Mouse (Mus musculus) gastrocnemius, adult 8-10 months (tissue): Measurements from ENCODE around the gene Parp3. TPM values are rescaled to one million over a fixed set of nuclear protein-coding genes. Genes with fewer than 3 reads are reported as not detected.
A peak's percentile ranks its signal among the peaks of the same experiment; 100 is the strongest.
"Not testable (repeated sequence)": the region's sequence is repeated elsewhere in the genome, so short reads cannot be mapped to it uniquely, and the experiment has no call there.

Experiments
- DNase-seq, 2 experiments: peaks; one replicate each; pipeline ENCODE4 v3.0.0; 2022; ENCODE audit warnings: low spot score in 2 of 2
- total RNA-seq, 4 experiments: library from RNA; stranded (reverse); gene quantifications; 2 replicates each; pipeline ENCODE4 v1.2.4; 2022

Parp3 gene
- 10 to 100 TPM; 61.1 to 71.7 (median 70.1) TPM for total RNA-seq

DNA sequence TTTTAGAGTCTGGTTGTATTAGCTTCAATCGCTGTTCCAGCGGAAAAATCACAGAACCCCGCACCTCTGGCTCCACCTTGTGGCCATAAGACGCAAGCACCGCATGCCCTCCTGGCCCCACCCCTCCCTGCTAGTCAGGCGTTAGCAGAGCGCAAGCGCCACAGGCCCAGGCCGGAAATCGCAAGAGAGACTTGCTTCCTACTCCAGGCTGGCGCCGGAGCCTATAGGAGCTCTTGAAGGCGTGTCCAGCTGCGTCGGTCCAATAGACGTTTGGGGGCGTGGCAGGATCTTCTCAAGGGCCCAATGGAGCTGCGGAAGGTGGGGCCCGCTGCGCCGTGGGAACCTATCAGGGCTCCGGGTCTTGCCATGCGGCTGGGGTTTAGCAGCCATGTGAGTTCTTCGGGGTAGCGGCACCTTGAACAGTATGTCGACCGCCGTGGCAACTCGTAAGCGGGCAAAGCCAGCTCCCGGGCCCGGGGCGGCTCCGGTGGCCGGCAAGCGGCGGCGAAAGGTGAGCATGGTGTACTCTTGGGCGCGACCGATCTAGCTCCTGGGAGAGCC lies at the start of gene Parp3:
Parp3 (minus strand) TSS at position 26 of the 561 bp plus-strand sequence.
- peak; percentile 99 to 100 for DNase-seq

- DNase-seq: no peak
Observed at GRCm38 (mm10) chr9:106519909-106520308, 43.2 kb upstream of the Parp3 start.

DNA sequence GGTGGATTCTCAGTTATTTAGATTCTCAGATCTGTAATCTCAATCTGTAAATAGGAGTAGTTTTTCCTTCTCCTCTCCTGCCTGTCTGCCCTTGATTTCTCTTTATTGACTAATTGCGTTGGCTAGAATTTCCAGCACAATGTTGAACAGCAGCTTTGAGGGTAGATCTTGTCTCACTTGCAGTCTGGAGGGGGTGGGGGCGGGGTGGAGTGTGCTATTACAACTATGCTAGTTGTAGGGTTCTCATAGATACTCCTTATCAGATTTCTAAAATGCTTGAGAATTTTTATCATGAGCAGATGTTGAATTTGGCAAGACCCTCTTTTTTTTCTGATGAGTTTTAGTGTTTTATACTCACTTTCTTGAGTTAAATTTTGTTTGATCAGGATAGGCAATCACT lies 42.7 kb upstream of the Parp3 start:
- no peak for DNase-seq

- DNase-seq: no peak
Observed at GRCm38 (mm10) chr9:106514273-106514672, 37.5 kb upstream of the Parp3 start, which contains the start of gene Iqcf5. Gene Iqcf5 (plus strand): TSS chr9:106514573.

GRCm38 (mm10) chr9:106513566-106513965 lies 36.8 kb upstream of the Parp3 start:
- no peak for DNase-seq

DNA sequence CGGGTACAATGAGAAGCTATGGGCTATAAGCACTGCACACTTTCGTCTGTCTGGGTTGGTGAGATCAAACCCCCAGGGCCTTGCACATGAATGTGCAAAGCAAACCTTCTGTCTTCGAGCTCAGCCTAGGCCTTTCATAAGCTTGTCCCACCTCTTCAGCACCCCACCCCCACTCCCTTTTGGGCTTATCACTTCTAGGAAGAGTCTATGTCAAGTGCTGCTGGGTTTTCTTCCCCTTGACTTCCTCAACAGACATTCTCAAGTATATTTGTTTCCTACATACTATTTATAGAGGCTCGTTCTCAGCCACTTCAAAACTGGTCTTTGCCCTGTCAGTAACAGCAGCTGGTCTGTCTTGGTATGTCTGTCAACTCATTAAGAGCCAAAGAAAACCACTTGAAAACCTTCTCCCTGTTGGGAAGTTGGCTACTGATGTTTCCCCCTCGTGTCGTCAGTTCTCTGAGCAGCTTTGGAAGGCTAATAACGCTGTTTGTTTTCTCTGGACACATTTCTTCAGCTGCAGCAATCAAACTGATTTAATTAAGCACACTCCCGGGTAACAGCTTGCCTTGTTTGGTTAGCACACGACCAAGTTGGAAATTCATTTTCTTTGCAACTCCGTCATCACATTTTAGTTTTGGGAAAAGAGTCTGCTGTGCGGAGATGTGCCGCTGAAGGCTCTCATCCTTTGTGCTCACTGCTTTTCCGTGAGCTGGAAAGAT lies 36.1 kb upstream of the Parp3 start:
- no peak for DNase-seq

DNA sequence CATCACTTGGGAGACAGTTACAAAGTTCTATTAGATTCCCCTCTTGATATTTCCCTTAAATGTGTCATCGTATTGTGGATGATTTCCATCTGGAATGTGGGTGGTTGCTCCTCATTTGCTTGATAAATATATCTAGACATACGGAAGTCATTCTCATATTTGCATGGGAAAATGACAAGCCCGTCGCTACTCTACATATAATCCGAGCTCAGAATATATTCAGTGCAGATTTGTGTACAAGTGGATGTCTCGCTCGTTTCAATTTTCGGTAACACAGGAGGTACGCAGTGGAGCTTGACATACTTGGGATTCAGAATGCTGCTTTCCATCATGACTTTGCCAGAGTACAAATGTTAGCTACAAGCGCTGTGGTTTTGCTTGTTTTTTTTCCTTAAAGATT lies 32.6 kb upstream of the Parp3 start:
- no peak for DNase-seq

- DNase-seq: no peak
Observed at GRCm38 (mm10) chr9:106504246-106504645, 27.5 kb upstream of the Parp3 start.

DNA sequence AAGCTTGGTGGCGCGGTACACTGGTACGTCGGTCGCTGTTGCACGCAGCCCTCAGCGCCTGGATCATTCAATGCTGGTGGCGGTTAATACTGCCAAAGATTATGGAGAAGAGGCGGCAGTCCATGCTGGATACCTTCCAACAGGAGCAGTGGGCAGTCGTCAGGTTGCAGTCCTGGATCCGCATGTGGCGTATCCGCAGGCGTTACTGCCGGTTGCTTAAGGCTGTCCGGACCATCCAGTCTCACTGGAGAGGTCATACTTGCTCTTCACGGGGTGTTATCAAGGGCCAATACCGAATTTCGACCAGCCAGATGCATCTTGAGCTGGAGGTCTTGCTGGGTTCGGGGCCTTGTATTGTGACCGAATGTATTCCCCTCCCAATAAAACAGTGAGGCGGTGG lies 25.1 kb upstream of the Parp3 start:
- DNase-seq: no peak

GRCm38 (mm10) chr9:106499667-106500066 lies 22.9 kb upstream of the Parp3 start, which contains the start of gene Iqcf1:
Gene Iqcf1 (plus strand): TSS chr9:106499967.
- no peak for DNase-seq

- DNase-seq: not testable (repeated sequence)
Observed at GRCm38 (mm10) chr9:106487602-106488001, 10.9 kb upstream of the Parp3 start.

DNA sequence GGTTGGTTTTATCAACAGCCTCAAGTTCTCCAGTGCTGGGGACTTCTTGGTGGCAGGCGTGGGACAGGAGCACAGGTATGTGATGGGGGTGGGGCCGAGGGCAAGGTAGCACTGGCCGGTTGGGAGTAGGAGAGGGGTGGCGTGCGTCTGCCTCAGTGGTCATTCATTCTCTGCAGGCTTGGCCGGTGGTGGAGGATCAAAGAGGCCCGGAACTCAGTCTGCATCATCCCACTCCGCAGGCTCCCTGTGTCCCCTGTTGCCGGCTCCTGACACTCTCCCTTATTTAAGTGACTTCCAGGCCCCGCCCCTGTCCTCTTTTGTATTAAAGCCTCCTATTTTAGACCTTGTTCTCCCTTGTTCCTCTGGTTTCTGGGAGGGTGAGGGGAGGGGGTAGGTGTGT lies 8.3 kb upstream of the Parp3 start:
- no peak for DNase-seq

DNA sequence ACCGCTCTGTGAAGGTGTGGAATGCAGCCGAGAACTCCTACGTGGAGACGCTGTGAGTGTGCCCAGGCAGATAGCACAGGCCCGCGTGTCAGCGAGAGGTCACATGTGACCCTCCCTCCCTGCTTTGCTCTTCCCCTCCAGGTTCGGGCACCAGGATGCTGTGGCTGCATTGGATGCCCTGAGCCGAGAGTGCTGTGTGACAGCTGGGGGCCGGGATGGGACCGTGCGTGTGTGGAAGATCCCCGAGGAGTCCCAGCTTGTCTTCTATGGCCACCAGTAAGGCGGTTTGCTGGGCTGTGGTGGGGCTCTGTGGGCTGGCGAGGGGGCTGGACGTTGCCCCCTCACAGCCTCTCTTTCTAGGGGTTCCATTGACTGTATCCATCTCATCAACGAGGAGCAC lies 6.9 kb upstream of the Parp3 start:
- no peak for DNase-seq

- DNase-seq: peak in 1 of 2 experiments; percentile 1
Observed at GRCm38 (mm10) chr9:106483136-106483535, 6.4 kb upstream of the Parp3 start.

DNA sequence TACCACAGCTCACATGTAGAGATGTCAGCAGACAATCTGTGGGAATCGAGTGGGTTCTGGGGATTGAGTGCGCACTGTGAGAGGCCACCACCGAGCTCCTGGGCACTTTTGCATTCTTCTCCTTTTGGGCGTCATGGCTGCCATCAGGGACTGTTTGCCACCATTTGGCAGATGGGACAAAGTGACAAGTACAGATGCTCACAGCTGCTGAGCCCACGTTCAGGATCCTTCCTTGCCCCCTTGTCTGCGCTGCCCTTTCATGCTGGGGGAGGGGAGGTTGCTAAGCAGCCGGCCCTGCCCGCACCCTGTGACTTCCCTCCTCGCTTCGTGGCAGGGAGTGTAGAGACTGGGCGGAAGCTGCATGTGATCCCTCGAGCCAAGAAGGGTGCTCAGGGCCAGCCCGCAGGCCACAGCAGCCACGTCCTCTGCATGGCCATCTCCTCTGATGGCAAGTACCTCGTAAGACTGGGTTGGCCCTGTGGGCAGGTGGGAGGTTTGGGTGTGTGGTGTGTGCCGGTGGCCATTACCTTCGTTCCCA lies 5.9 kb upstream of the Parp3 start:
- no peak for DNase-seq

DNA sequence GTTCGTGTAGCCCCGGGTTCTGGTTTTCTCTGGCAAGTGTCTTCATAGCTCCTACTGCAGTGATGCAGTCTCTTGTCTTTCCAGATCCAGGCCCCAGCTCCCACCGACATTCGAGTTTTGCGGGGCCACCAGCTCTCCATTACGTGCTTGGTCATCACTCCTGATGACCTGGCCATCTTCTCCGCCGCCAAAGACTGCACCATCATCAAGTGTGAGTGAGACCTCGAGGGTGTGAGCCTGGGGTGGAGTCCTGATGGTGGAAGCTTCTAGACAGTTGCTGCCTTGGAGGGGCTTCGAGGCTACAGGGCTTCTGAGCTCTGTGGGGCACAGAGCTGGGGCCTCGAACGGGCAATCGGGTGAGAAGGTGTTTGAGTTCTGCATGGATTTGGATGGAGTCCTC lies 4.9 kb upstream of the Parp3 start:
- peak in 1 of 2 experiments; percentile 1 for DNase-seq

- DNase-seq: peak in 1 of 2 experiments; percentile 1
Observed at GRCm38 (mm10) chr9:106481075-106481474, 4.3 kb upstream of the Parp3 start.

DNA sequence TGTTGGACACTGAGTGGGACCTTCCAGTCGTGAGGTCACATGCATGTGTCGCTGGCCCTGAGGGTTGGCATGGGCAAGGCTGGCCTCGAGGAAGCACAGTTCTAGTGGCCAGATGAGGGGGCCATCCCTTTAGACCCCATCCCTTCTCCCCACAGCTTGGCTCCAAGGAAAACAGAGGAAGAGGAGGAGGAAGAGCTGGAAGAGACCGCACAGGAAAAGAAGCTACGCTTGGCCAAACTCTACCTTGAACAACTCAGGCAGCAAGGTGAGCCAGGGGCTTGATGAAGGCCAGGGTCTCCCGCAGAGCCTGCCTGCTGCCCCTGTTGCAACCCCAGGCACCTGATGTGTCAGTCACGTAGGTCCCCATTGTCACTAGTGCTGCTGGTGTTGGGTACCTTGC lies 3.8 kb upstream of the Parp3 start:
- peak in 1 of 2 experiments; percentile 2 for DNase-seq

DNA sequence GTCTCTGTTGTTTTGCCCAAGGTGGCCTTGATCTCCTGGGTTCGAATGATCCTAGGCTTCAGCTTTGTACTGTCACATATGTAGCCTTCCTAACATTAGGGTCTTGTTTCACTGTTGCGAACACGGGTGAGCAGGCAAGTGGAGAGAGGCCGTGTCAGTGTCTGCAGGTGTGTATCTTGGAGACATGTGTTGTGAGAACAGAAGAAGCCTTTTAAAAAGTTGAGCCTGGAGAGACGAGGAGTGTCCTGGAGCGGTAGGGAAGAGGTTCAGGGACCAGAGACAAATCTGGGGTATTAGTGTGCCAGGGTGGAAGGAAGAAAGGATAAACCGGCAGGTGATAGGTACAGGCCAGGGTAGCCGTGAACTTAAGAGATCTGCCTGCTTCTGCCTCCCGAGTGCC lies 1.4 kb upstream of the Parp3 start:
- peak in 1 of 2 experiments; percentile 1 for DNase-seq

GRCm38 (mm10) chr9:106477649-106478048 lies 900 bp upstream of the Parp3 start:
- peak in 1 of 2 experiments; percentile 2 for DNase-seq

- peak; percentile 62 to 72 for DNase-seq
Observed at GRCm38 (mm10) chr9:106476002-106476923, 486 bp downstream of the Parp3 start.

DNA sequence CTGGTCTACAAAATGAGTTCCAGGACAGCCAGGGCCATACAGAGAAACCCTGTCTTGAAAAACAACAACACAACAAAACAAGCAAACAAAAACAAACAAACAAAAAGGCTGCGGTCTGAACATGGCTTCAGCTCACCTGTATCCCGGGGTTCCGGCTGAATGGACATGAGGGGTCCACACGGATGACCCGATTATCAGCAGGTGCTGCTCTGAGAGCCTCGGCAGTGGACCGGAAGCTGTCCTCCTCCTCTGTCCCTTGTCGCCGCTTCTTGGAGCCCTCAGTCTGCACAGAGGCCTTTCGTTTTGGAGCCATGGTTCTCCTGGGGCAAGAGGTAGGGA lies 1.1 kb downstream of the Parp3 start, which contains the start of gene Rrp9:
Rrp9 (plus strand) TSS at position 301 of the 339 bp plus-strand sequence.
- DNase-seq: no peak
